Mouse (Mus musculus) neural tube, embryonic 15.5 days (tissue): Measurements from ENCODE around the gene Cldn7. TPM values are rescaled to one million over a fixed set of nuclear protein-coding genes. Genes with fewer than 3 reads are reported as not detected.
A peak's percentile ranks its signal among the peaks of the same experiment; 100 is the strongest.

Source experiments
- ATAC-seq: fragments of 200-750 bp; cut with Nextera tagmentation; 2 replicates; pipeline ENCODE4 v1.8.0; 2017; ENCODE audit warnings: mild to moderate bottlenecking, moderate TSS enrichment, moderate library complexity; ENCODE audit not compliant: low FRiP score
- H3K27ac ChIP-seq: fragments of 300-500 bp; sonication (generic); replicated peaks from 2 replicates; pipeline ENCODE4 v1.5.1; 2015; ENCODE audit warnings: mild to moderate bottlenecking, inconsistent platforms
- H3K27me3 ChIP-seq: fragments of 300-500 bp; sonication (generic); replicated peaks from 2 replicates; pipeline ENCODE4 v1.6.1; 2015; ENCODE audit warnings: inconsistent platforms
- H3K36me3 ChIP-seq: fragments of 300-500 bp; sonication (generic); 2 replicates; pipeline ENCODE4 v1.6.1; 2015; ENCODE audit warnings: inconsistent platforms
- H3K4me1 ChIP-seq: fragments of 300-500 bp; sonication (generic); 2 replicates; pipeline ENCODE4 v1.6.1; 2015; ENCODE audit warnings: inconsistent platforms
- H3K4me2 ChIP-seq: fragments of 300-500 bp; sonication (generic); 2 replicates; pipeline ENCODE4 v1.6.1; 2015; ENCODE audit warnings: inconsistent platforms, mild to moderate bottlenecking, moderate library complexity
- H3K4me3 ChIP-seq: fragments of 300-500 bp; sonication (generic); replicated peaks from 2 replicates; pipeline ENCODE4 v1.5.1; 2015; ENCODE audit warnings: mild to moderate bottlenecking, inconsistent platforms
- H3K9ac ChIP-seq: fragments of 300-500 bp; sonication (generic); replicated peaks from 2 replicates; pipeline ENCODE4 v1.6.1; 2015; ENCODE audit warnings: mild to moderate bottlenecking, inconsistent platforms
- H3K9me3 ChIP-seq: fragments of 300-500 bp; sonication (generic); replicated peaks from 2 replicates; pipeline ENCODE4 v1.6.1; 2016; ENCODE audit warnings: inconsistent platforms
- WGBS: fragments of 180-500 bp; shearing (Covaris S2); methylation state at CpG from one replicate; pipeline ENCODE4 v1.1.7; 2015; ENCODE audit warnings: mixed read lengths; 5-methylcytosine and 5-hydroxymethylcytosine counted together
- polyA plus RNA-seq: library from polyadenylated mRNA; unstranded; fragments of >200 nt; fragmentation: Nextera tagmentation; extraction: Ambion mirVana; gene quantifications from 2 replicates; pipeline ENCODE4 v1.2.1, GENCODE M21; 2015

Gene Cldn7
- polyA plus RNA-seq, 1 experiment from 2014 or later, result 0.33 TPM

- no peak for ATAC-seq
- Histone ChIP-seq H3K36me3 (peaks cover 39% of the 10 kb centered on the region), H3K9ac (no peak overlapping the region), H3K4me3 (peak overlapping the region; percentile 89; the same call in 1 of the 2 replicates), H3K27me3 (no peaks in the 10 kb centered on the region), H3K4me2 (peak overlapping the region; percentile 73), H3K9me3 (no peaks in the 10 kb centered on the region), H3K4me1 (peaks cover 45% of the 10 kb centered on the region), H3K27ac (peak overlapping the region; percentile 33; the same call in 1 of the 2 replicates)
- WGBS, result 89% methylated on average over 11 of the region's 11 CpGs
These were observed 30.0 kb downstream of the Cldn7 start for GRCm38 (mm10) chr11:69994401-69995090.

- no peaks in the 10 kb centered on the region for H3K9me3 ChIP-seq
- H3K4me2 ChIP-seq, result peak within 1 kb of the TSS; percentile 73
- ATAC-seq, result peak; percentile 82
- no peaks in the 10 kb centered on the region for H3K27me3 ChIP-seq
- peak within 1 kb of the TSS; percentile 83 for H3K9ac ChIP-seq
- under 1% methylated on average over 36 of the region's 36 CpGs for WGBS
- peaks cover 36% of the 10 kb centered on the region for H3K36me3 ChIP-seq
- H3K4me3 ChIP-seq, result peak within 1 kb of the TSS; percentile 89
- H3K4me1 ChIP-seq, result peaks cover 47% of the 10 kb centered on the region
- peak within 1 kb of the TSS; percentile 94 for H3K27ac ChIP-seq
These were observed 30.9 kb downstream of the Cldn7 start, which contains the start of gene Phf23 for GRCm38 (mm10) chr11:69995391-69995960. Gene Phf23, plus strand, starts transcription at chr11:69995777.

GRCm38 (mm10) chr11:69996161-69997061, 31.8 kb downstream of the Cldn7 start:
- no peaks in the 10 kb centered on the region for H3K27me3 ChIP-seq
- peak overlapping the region; percentile 73 for H3K4me2 ChIP-seq
- H3K9ac ChIP-seq, result peak overlapping the region; percentile 83
- H3K27ac ChIP-seq, result peak overlapping the region; percentile 94
- 2% methylated on average over 66 of the region's 66 CpGs for whole genome bisulfite sequencing
- H3K4me3 ChIP-seq, result peak overlapping the region; percentile 89
- ATAC-seq, result peak; percentile 9
- H3K9me3 ChIP-seq, result no peaks in the 10 kb centered on the region
- peaks cover 36% of the 10 kb centered on the region for H3K36me3 ChIP-seq
- peaks cover 49% of the 10 kb centered on the region for H3K4me1 ChIP-seq

GRCm38 (mm10) chr11:69997070-69997509, 32.5 kb downstream of the Cldn7 start:
- H3K9ac ChIP-seq, result peak overlapping the region; percentile 83
- peak overlapping the region; percentile 73 for H3K4me2 ChIP-seq
- H3K4me1 ChIP-seq, result peaks cover 56% of the 10 kb centered on the region
- under 1% methylated on average over 39 of the region's 44 CpGs for WGBS
- peak; percentile 9 for ATAC-seq
- no peaks in the 10 kb centered on the region for H3K27me3 ChIP-seq
- peaks cover 36% of the 10 kb centered on the region for H3K36me3 ChIP-seq
- peak overlapping the region; percentile 89 for H3K4me3 ChIP-seq
- no peaks in the 10 kb centered on the region for H3K9me3 ChIP-seq
- H3K27ac ChIP-seq, result peak overlapping the region; percentile 94

GRCm38 (mm10) chr11:69998567-69999491, 34.2 kb downstream of the Cldn7 start:
- Histone ChIP-seq H3K4me1 (peaks cover 63% of the 10 kb centered on the region), H3K9ac (no peak overlapping the region), H3K4me3 (no peak overlapping the region), H3K27me3 (no peaks in the 10 kb centered on the region), H3K4me2 (no peak overlapping the region), H3K9me3 (no peaks in the 10 kb centered on the region), H3K36me3 (peaks cover 30% of the 10 kb centered on the region), H3K27ac (no peak overlapping the region)
- ATAC-seq, result no peak
- WGBS, result 94% methylated on average over 27 of the region's 27 CpGs

GRCm38 (mm10) chr11:69999666-70000065, 35.1 kb downstream of the Cldn7 start:
- Histone ChIP-seq H3K27me3 (no peaks in the 10 kb centered on the region), H3K9ac (no peak overlapping the region), H3K9me3 (no peaks in the 10 kb centered on the region), H3K27ac (peak overlapping the region; percentile 99), H3K36me3 (peaks cover 24% of the 10 kb centered on the region), H3K4me2 (peak overlapping the region; percentile 79), H3K4me1 (peaks cover 63% of the 10 kb centered on the region), H3K4me3 (peak overlapping the region; percentile 84)
- 71% methylated on average over 8 of the region's 8 CpGs for WGBS
- ATAC-seq, result no peak

GRCm38 (mm10) chr11:70000396-70000898, 35.9 kb downstream of the Cldn7 start, which contains the start of gene Dvl2:
Gene Dvl2, plus strand, starts transcription at chr11:70000595.
- Histone ChIP-seq H3K9ac (peak within 1 kb of the TSS; percentile 83), H3K4me3 (peak within 1 kb of the TSS; percentile 84), H3K4me1 (peaks cover 65% of the 10 kb centered on the region), H3K27me3 (no peaks in the 10 kb centered on the region), H3K9me3 (no peaks in the 10 kb centered on the region), H3K36me3 (peaks cover 32% of the 10 kb centered on the region), H3K27ac (peak within 1 kb of the TSS; percentile 99), H3K4me2 (peak within 1 kb of the TSS; percentile 79)
- WGBS, result under 1% methylated on average over 48 of the region's 48 CpGs
- ATAC-seq, result peak; percentile 66

- Histone ChIP-seq H3K9me3 (no peaks in the 10 kb centered on the region), H3K9ac (peak overlapping the region; percentile 83), H3K27me3 (no peaks in the 10 kb centered on the region), H3K4me1 (peaks cover 65% of the 10 kb centered on the region), H3K4me3 (peak overlapping the region; percentile 84), H3K4me2 (peak overlapping the region; percentile 79), H3K27ac (peak overlapping the region; percentile 99), H3K36me3 (peaks cover 39% of the 10 kb centered on the region)
- WGBS, result 14% methylated on average over 8 of the region's 8 CpGs
- no peak for ATAC-seq
These were observed 36.6 kb downstream of the Cldn7 start for GRCm38 (mm10) chr11:70001159-70001558.

- Histone ChIP-seq H3K4me3 (peak overlapping the region; percentile 84), H3K4me1 (peaks cover 65% of the 10 kb centered on the region), H3K9ac (peak overlapping the region; percentile 83), H3K36me3 (peaks cover 46% of the 10 kb centered on the region), H3K27me3 (no peaks in the 10 kb centered on the region), H3K4me2 (peak overlapping the region; percentile 79), H3K9me3 (no peaks in the 10 kb centered on the region), H3K27ac (no peak overlapping the region)
- no peak for ATAC-seq
These were observed 37.3 kb downstream of the Cldn7 start for GRCm38 (mm10) chr11:70001865-70002264.

- H3K4me2 ChIP-seq, result peak overlapping the region; percentile 79
- peaks cover 62% of the 10 kb centered on the region for H3K4me1 ChIP-seq
- H3K9ac ChIP-seq, result 0 out of 2 replicates have a peak overlapping the region, but pooled peaks have one; percentile 10
- H3K27ac ChIP-seq, result no peak overlapping the region
- 94% methylated on average over 2 of the region's 2 CpGs for WGBS
- H3K36me3 ChIP-seq, result peaks cover 52% of the 10 kb centered on the region
- no peaks in the 10 kb centered on the region for H3K9me3 ChIP-seq
- ATAC-seq, result no peak
- peak overlapping the region; percentile 84 for H3K4me3 ChIP-seq
- H3K27me3 ChIP-seq, result no peaks in the 10 kb centered on the region
These were observed 37.9 kb downstream of the Cldn7 start for GRCm38 (mm10) chr11:70002471-70002870.
